Mouse (Mus musculus) heart, adult 2 months (tissue): ENCODE measurements around the gene Cyp2d10.

Source experiments
- CTCF ChIP-seq: fragments of 200-600 bp; IDR thresholded peaks from 2 replicates; pipeline ENCODE4 v1.8.1; 2022; ENCODE audit warnings: antibody characterized with exemption, mild to moderate bottlenecking, moderate library complexity
- EP300 ChIP-seq: fragments of 200-500 bp; IDR thresholded peaks from 2 replicates; pipeline ENCODE4 v1.6.1; 2011; ENCODE audit warnings: low read depth, low read length, control low read depth; ENCODE audit not compliant: insufficient read depth
- POLR2A ChIP-seq: fragments of 200-500 bp; IDR thresholded peaks from 2 replicates; pipeline ENCODE4 v1.6.1; 2011; ENCODE audit warnings: mild to moderate bottlenecking, low read depth, low read length, control low read depth; ENCODE audit not compliant: insufficient read depth

DNA sequence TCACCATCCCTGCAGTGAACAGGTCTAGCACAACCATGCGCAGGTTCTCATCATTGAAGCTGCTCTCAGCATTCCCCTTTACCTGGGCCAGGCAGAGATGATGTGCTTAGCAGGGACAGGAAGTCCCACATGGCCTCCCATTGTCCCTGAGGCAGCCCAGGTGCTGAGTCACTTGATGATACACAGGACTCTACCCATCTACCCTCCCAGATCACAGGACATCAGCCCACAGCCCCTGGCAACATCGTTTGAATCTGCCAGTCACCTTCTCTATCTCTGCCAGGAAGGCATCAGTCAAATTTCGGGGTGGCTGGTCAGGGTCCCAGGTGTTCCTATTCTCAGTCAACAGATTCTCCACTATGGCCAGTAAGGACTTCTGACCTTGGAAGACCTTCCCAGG is 2.8 kb downstream of the Cyp2d10 start:
- no peak for TF ChIP-seq CTCF
- no peak for TF ChIP-seq POLR2A
- TF ChIP-seq EP300, result no peak
